22 mouse cellular contexts compared by ENCODE assay signal in the genomic region with DNA sequence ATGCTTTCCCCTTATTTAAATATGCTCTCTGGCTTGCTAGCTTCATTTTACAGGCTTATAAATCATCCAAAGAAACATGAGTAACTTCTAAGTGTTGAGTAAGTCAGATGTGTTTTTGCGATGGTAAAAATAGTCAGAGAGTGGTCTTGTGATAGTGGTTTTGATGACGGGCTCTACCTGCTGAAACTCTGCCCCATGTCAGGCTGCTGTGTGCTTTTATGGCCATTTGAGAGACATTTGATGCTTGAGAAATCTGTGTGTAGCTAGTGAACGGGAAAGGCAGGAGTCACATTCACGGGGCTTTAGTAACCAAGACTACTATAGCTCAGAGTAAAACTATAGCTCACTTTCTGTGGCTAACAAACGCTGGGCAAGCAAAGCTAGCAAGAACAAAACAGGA.
"Had no signal": no experiment of that assay in that cellular context is flagged by ENCODE, and none has a peak within 500 bp of the region (broad histone marks: within the 10 kb centered on the region; RNA-seq: fewer than 3 reads in every experiment).

No protein-coding gene starts in this region.

- DNase-seq: kidney, adult 2 months; layer of hippocampus, adult 9-11 months; lung, adult 18-20 months; lung, postnatal 10 days; lung, postnatal 36 days; retina, postnatal 1 day; right cerebral cortex, postnatal 25 days; thymus, adult 2 months; thymus, postnatal 14 days; thymus, postnatal 4 days had no signal

- H3K27me3 ChIP-seq: limb, embryonic 15.5 days; liver, embryonic 15.5 days; lung, embryonic 15.5 days; megakaryocyte, embryonic 14.5 days; midbrain, embryonic 13.5 days; neural tube, embryonic 13.5 days had no signal

- H3K9me3 ChIP-seq: limb, embryonic 15.5 days; liver, embryonic 15.5 days; lung, embryonic 15.5 days; megakaryocyte, embryonic 14.5 days; midbrain, embryonic 10.5 days; midbrain, embryonic 13.5 days; neural tube, embryonic 13.5 days had no signal

- H3K4me1 ChIP-seq: limb, embryonic 15.5 days; liver, embryonic 15.5 days; lung, embryonic 15.5 days; megakaryocyte, embryonic 14.5 days; midbrain, embryonic 10.5 days; midbrain, embryonic 13.5 days; neural tube, embryonic 13.5 days had no signal

- H3K4me3 ChIP-seq: layer of hippocampus, adult 2 months; limb, embryonic 15.5 days; liver, embryonic 15.5 days; lung, embryonic 15.5 days; megakaryocyte, embryonic 14.5 days; midbrain, embryonic 10.5 days; midbrain, embryonic 13.5 days; myocyte; neural tube, embryonic 13.5 days had no signal

- H3K27ac ChIP-seq: layer of hippocampus, adult 2 months; limb, embryonic 15.5 days; liver, embryonic 15.5 days; lung, embryonic 15.5 days; midbrain, embryonic 10.5 days; midbrain, embryonic 13.5 days; neural tube, embryonic 13.5 days had no signal

- H3K4me2 ChIP-seq: limb, embryonic 15.5 days; liver, embryonic 11.5 days; liver, embryonic 15.5 days; lung, embryonic 15.5 days; midbrain, embryonic 13.5 days; neural tube, embryonic 13.5 days had no signal

- H3K9ac ChIP-seq: limb, embryonic 15.5 days; liver, embryonic 15.5 days; lung, embryonic 15.5 days; midbrain, embryonic 13.5 days; neural tube, embryonic 13.5 days had no signal

- ATAC-seq: intestine, postnatal 0 days; midbrain, embryonic 13.5 days; midbrain, embryonic 16.5 days had no signal

- H3K36me3 ChIP-seq: limb, embryonic 15.5 days; liver, embryonic 15.5 days; lung, embryonic 15.5 days; midbrain, embryonic 10.5 days; midbrain, embryonic 13.5 days; neural tube, embryonic 13.5 days had no signal
